ENCODE assay signal across 30 mouse cellular contexts in genomic region chr5:43334469-43334868, GRCm38 (mm10).
"Had no signal": no experiment of that assay in that cellular context is flagged by ENCODE, and none has a peak within 500 bp of the region (broad histone marks: within the 10 kb centered on the region; RNA-seq: fewer than 3 reads in every experiment).

No protein-coding gene starts in this region.

- H3K9me3 ChIP-seq: limb, embryonic 10.5 days; limb, embryonic 12.5 days; limb, embryonic 13.5 days; limb, embryonic 15.5 days; liver, embryonic 13.5 days; liver, embryonic 15.5 days; lung, embryonic 15.5 days; megakaryocyte, embryonic 14.5 days; midbrain, embryonic 10.5 days; midbrain, embryonic 12.5 days; midbrain, embryonic 13.5 days; midbrain, embryonic 15.5 days; neural tube, embryonic 12.5 days; neural tube, embryonic 13.5 days had no signal

- H3K9ac ChIP-seq: limb, embryonic 12.5 days; limb, embryonic 13.5 days; limb, embryonic 15.5 days; liver, embryonic 13.5 days; liver, embryonic 14.5 days; liver, embryonic 15.5 days; lung, embryonic 14.5 days; lung, embryonic 15.5 days; midbrain, embryonic 12.5 days; midbrain, embryonic 13.5 days; midbrain, embryonic 15.5 days; neural tube, embryonic 12.5 days; neural tube, embryonic 13.5 days had no signal

- H3K4me3 ChIP-seq: left cerebral cortex, adult 2 months; limb, embryonic 10.5 days; limb, embryonic 12.5 days; limb, embryonic 13.5 days; limb, embryonic 15.5 days; liver, embryonic 13.5 days; liver, embryonic 15.5 days; lung, embryonic 15.5 days; megakaryocyte, embryonic 14.5 days; midbrain, embryonic 10.5 days; midbrain, embryonic 12.5 days; midbrain, embryonic 13.5 days; midbrain, embryonic 15.5 days; myocyte; neural tube, embryonic 12.5 days; neural tube, embryonic 13.5 days had no signal

- DNase-seq: left cerebral cortex, postnatal 4 days; liver, embryonic 13.5 days; lung, adult 18-20 months; lung, adult 2 months; lung, embryonic 14.5 days; lung, postnatal 10 days; lung, postnatal 14 days; lung, postnatal 36 days; lung, postnatal 4 days; midbrain, embryonic 14.5 days had no signal

- H3K27me3 ChIP-seq: limb, embryonic 12.5 days; limb, embryonic 13.5 days; limb, embryonic 15.5 days; liver, embryonic 13.5 days; liver, embryonic 15.5 days; lung, embryonic 15.5 days; megakaryocyte, embryonic 14.5 days; midbrain, embryonic 12.5 days; midbrain, embryonic 13.5 days; midbrain, embryonic 15.5 days; neural tube, embryonic 12.5 days; neural tube, embryonic 13.5 days had no signal

- ATAC-seq: lung, postnatal 0 days; midbrain, embryonic 13.5 days; midbrain, embryonic 15.5 days; midbrain, embryonic 16.5 days had no signal

- H3K36me3 ChIP-seq: limb, embryonic 10.5 days; limb, embryonic 12.5 days; limb, embryonic 13.5 days; limb, embryonic 15.5 days; liver, embryonic 13.5 days; liver, embryonic 15.5 days; lung, embryonic 15.5 days; midbrain, embryonic 10.5 days; midbrain, embryonic 12.5 days; midbrain, embryonic 13.5 days; midbrain, embryonic 15.5 days; neural tube, embryonic 12.5 days; neural tube, embryonic 13.5 days had no signal

- H3K4me1 ChIP-seq: limb, embryonic 10.5 days; limb, embryonic 15.5 days; liver, embryonic 13.5 days; liver, embryonic 15.5 days; lung, embryonic 15.5 days; midbrain, embryonic 10.5 days; midbrain, embryonic 12.5 days; midbrain, embryonic 13.5 days; midbrain, embryonic 15.5 days; neural tube, embryonic 12.5 days; neural tube, embryonic 13.5 days had no signal

- H3K27ac ChIP-seq: left cerebral cortex, adult 2 months; limb, embryonic 10.5 days; limb, embryonic 12.5 days; limb, embryonic 13.5 days; limb, embryonic 15.5 days; liver, embryonic 13.5 days; liver, embryonic 14.5 days; liver, embryonic 15.5 days; lung, embryonic 15.5 days; macrophage; midbrain, embryonic 10.5 days; midbrain, embryonic 12.5 days; midbrain, embryonic 13.5 days; midbrain, embryonic 15.5 days; neural tube, embryonic 12.5 days; neural tube, embryonic 13.5 days had no signal

- H3K4me2 ChIP-seq: limb, embryonic 12.5 days; limb, embryonic 13.5 days; limb, embryonic 15.5 days; liver, embryonic 11.5 days; liver, embryonic 13.5 days; liver, embryonic 15.5 days; lung, embryonic 14.5 days; lung, embryonic 15.5 days; midbrain, embryonic 12.5 days; midbrain, embryonic 13.5 days; midbrain, embryonic 15.5 days; neural tube, embryonic 12.5 days; neural tube, embryonic 13.5 days had no signal
